Mouse (Mus musculus): ENCODE data around the gene Ttll6. TPM values are rescaled to one million over a fixed set of nuclear protein-coding genes. Genes with fewer than 3 reads are reported as not detected.

Ttll6 gene
- polyA plus RNA-seq, 1 experiment, result 0.28 TPM

- WGBS, result 9% methylated on average over 27 of the region's 27 CpGs
- H3K27ac ChIP-seq (ENCODE audit: control insufficient read depth, insufficient read depth, low read length), result no peak overlapping the region
- no peaks in the 10 kb centered on the region for H3K4me1 ChIP-seq (replicated peaks; ENCODE audit: control insufficient read depth, insufficient read depth, low read length)
- DNase-seq, result no peak
- peaks cover 43% of the 10 kb centered on the region for H3K27me3 ChIP-seq (ENCODE audit: control insufficient read depth, insufficient read depth, low read length)
- TF ChIP-seq POLR2A (IDR thresholded peaks at IDR 0.05; ENCODE audit: control insufficient read depth, extremely low read depth, insufficient read depth, low read length, poor library complexity) (no peak), CTCF (IDR thresholded peaks at IDR 0.05; ENCODE audit: borderline replicate concordance, control insufficient read depth, extremely low read depth, insufficient read depth, low read length, poor library complexity) (no peak)
- no peak overlapping the region for H3K4me3 ChIP-seq (ENCODE audit: control insufficient read depth, insufficient read depth, low read length)
- no peaks in the 10 kb centered on the region for H3K36me3 ChIP-seq (ENCODE audit: control insufficient read depth, insufficient read depth, low read length)
Observed at GRCm38 (mm10) chr11:96177546-96178174, 44.1 kb downstream of the Ttll6 start.

GRCm38 (mm10) chr11:96178356-96178755 lies 44.8 kb downstream of the Ttll6 start:
- WGBS, result 16% methylated on average over 8 of the region's 8 CpGs
- H3K27me3 ChIP-seq (ENCODE audit: control insufficient read depth, insufficient read depth, low read length), result peaks cover 36% of the 10 kb centered on the region

GRCm38 (mm10) chr11:96178911-96179503 lies 45.4 kb downstream of the Ttll6 start:
- 4% methylated on average over 6 of the region's 6 CpGs for WGBS
- TF ChIP-seq POLR2A (IDR thresholded peaks at IDR 0.05; ENCODE audit: control insufficient read depth, extremely low read depth, insufficient read depth, low read length, poor library complexity) (no peak), CTCF (IDR thresholded peaks at IDR 0.05; ENCODE audit: borderline replicate concordance, control insufficient read depth, extremely low read depth, insufficient read depth, low read length, poor library complexity) (no peak)

More at GRCm38 (mm10) chr11:96178356-96178755, 44.8 kb downstream of the Ttll6 start:
- H3K27ac ChIP-seq (ENCODE audit: control insufficient read depth, insufficient read depth, low read length), result no peak overlapping the region
- TF ChIP-seq POLR2A (IDR thresholded peaks at IDR 0.05; ENCODE audit: control insufficient read depth, extremely low read depth, insufficient read depth, low read length, poor library complexity) (no peak), CTCF (IDR thresholded peaks at IDR 0.05; ENCODE audit: borderline replicate concordance, control insufficient read depth, extremely low read depth, insufficient read depth, low read length, poor library complexity) (no peak)
- no peaks in the 10 kb centered on the region for H3K36me3 ChIP-seq (ENCODE audit: control insufficient read depth, insufficient read depth, low read length)
- no peak for DNase-seq
- H3K4me3 ChIP-seq (ENCODE audit: control insufficient read depth, insufficient read depth, low read length), result no peak overlapping the region
- H3K4me1 ChIP-seq (replicated peaks; ENCODE audit: control insufficient read depth, insufficient read depth, low read length), result no peaks in the 10 kb centered on the region

GRCm38 (mm10) chr11:96181061-96181460 lies 47.5 kb downstream of the Ttll6 start:
- H3K27me3 ChIP-seq (ENCODE audit: control insufficient read depth, insufficient read depth, low read length), result peaks cover 28% of the 10 kb centered on the region
- H3K27ac ChIP-seq (ENCODE audit: control insufficient read depth, insufficient read depth, low read length), result no peak overlapping the region
- H3K36me3 ChIP-seq (ENCODE audit: control insufficient read depth, insufficient read depth, low read length), result no peaks in the 10 kb centered on the region
- WGBS, result 30% methylated on average over 4 of the region's 4 CpGs
- no peaks in the 10 kb centered on the region for H3K4me1 ChIP-seq (replicated peaks; ENCODE audit: control insufficient read depth, insufficient read depth, low read length)
- DNase-seq, result no peak
- no peak overlapping the region for H3K4me3 ChIP-seq (ENCODE audit: control insufficient read depth, insufficient read depth, low read length)
- no peak for TF ChIP-seq CTCF (IDR thresholded peaks at IDR 0.05; ENCODE audit: borderline replicate concordance, control insufficient read depth, extremely low read depth, insufficient read depth, low read length, poor library complexity)
- no peak for TF ChIP-seq POLR2A (IDR thresholded peaks at IDR 0.05; ENCODE audit: control insufficient read depth, extremely low read depth, insufficient read depth, low read length, poor library complexity)

More at GRCm38 (mm10) chr11:96178911-96179503, 45.4 kb downstream of the Ttll6 start:
- Histone ChIP-seq H3K4me1 (replicated peaks; ENCODE audit: control insufficient read depth, insufficient read depth, low read length) (no peaks in the 10 kb centered on the region), H3K27ac (ENCODE audit: control insufficient read depth, insufficient read depth, low read length) (no peak overlapping the region), H3K27me3 (ENCODE audit: control insufficient read depth, insufficient read depth, low read length) (peaks cover 36% of the 10 kb centered on the region), H3K4me3 (ENCODE audit: control insufficient read depth, insufficient read depth, low read length) (no peak overlapping the region), H3K36me3 (ENCODE audit: control insufficient read depth, insufficient read depth, low read length) (no peaks in the 10 kb centered on the region)
- no peak for DNase-seq

GRCm38 (mm10) chr11:96184233-96184632 lies 50.6 kb downstream of the Ttll6 start:
- H3K27me3 ChIP-seq (ENCODE audit: control insufficient read depth, insufficient read depth, low read length), result peaks cover 16% of the 10 kb centered on the region
- H3K27ac ChIP-seq (ENCODE audit: control insufficient read depth, insufficient read depth, low read length), result no peak overlapping the region
- no peak for TF ChIP-seq POLR2A (IDR thresholded peaks at IDR 0.05; ENCODE audit: control insufficient read depth, extremely low read depth, insufficient read depth, low read length, poor library complexity)
- no peak for TF ChIP-seq CTCF (IDR thresholded peaks at IDR 0.05; ENCODE audit: borderline replicate concordance, control insufficient read depth, extremely low read depth, insufficient read depth, low read length, poor library complexity)
- no peaks in the 10 kb centered on the region for H3K36me3 ChIP-seq (ENCODE audit: control insufficient read depth, insufficient read depth, low read length)
- no peaks in the 10 kb centered on the region for H3K4me1 ChIP-seq (replicated peaks; ENCODE audit: control insufficient read depth, insufficient read depth, low read length)
- DNase-seq, result no peak
- no peak overlapping the region for H3K4me3 ChIP-seq (ENCODE audit: control insufficient read depth, insufficient read depth, low read length)

GRCm38 (mm10) chr11:96187321-96187720 lies 53.7 kb downstream of the Ttll6 start:
- H3K4me1 ChIP-seq (replicated peaks; ENCODE audit: control insufficient read depth, insufficient read depth, low read length), result no peaks in the 10 kb centered on the region
- TF ChIP-seq POLR2A (IDR thresholded peaks at IDR 0.05; ENCODE audit: control insufficient read depth, extremely low read depth, insufficient read depth, low read length, poor library complexity) (no peak), CTCF (IDR thresholded peaks at IDR 0.05; ENCODE audit: borderline replicate concordance, control insufficient read depth, extremely low read depth, insufficient read depth, low read length, poor library complexity) (no peak)
- H3K36me3 ChIP-seq (ENCODE audit: control insufficient read depth, insufficient read depth, low read length), result no peaks in the 10 kb centered on the region
- 23% methylated on average over 4 of the region's 4 CpGs for WGBS
- DNase-seq, result no peak
- H3K4me3 ChIP-seq (ENCODE audit: control insufficient read depth, insufficient read depth, low read length), result no peak overlapping the region
- H3K27ac ChIP-seq (ENCODE audit: control insufficient read depth, insufficient read depth, low read length), result no peak overlapping the region
- peaks cover 17% of the 10 kb centered on the region for H3K27me3 ChIP-seq (ENCODE audit: control insufficient read depth, insufficient read depth, low read length)
